Mouse (Mus musculus) layer of hippocampus, adult 6 months (tissue): ENCODE results near the gene Il23a. TPM values are rescaled to one million over a fixed set of nuclear protein-coding genes. Genes with fewer than 3 reads are reported as not detected.

Experiments used
- long read RNA-seq, 2 experiments: library from polyadenylated mRNA; unstranded; transcript quantifications; one replicate each; pipeline ENCODE4 v2.0.0; 2019 to 2020
- polyA plus RNA-seq: library from polyadenylated mRNA; unstranded; fragments of <200 nt; fragmentation: Nextera tagmentation; gene quantifications from 2 replicates; pipeline ENCODE4 v1.2.3, GENCODE M21; 2021

The Il23a gene
- polyA plus RNA-seq, result not detected in 2 replicates
- long read RNA-seq, experiment 1, result 0 reads
- long read RNA-seq, experiment 2, result 0 reads

GRCm38 (mm10) chr10:128298702-128299171 is at the start of gene Il23a:
Gene Il23a (minus strand): TSS chr10:128298752.

GRCm38 (mm10) chr10:128337306-128338181 is 39.0 kb upstream of the Il23a start, which contains the start of gene Cs:
Gene Cs (plus strand): TSS chr10:128337734.

DNA sequence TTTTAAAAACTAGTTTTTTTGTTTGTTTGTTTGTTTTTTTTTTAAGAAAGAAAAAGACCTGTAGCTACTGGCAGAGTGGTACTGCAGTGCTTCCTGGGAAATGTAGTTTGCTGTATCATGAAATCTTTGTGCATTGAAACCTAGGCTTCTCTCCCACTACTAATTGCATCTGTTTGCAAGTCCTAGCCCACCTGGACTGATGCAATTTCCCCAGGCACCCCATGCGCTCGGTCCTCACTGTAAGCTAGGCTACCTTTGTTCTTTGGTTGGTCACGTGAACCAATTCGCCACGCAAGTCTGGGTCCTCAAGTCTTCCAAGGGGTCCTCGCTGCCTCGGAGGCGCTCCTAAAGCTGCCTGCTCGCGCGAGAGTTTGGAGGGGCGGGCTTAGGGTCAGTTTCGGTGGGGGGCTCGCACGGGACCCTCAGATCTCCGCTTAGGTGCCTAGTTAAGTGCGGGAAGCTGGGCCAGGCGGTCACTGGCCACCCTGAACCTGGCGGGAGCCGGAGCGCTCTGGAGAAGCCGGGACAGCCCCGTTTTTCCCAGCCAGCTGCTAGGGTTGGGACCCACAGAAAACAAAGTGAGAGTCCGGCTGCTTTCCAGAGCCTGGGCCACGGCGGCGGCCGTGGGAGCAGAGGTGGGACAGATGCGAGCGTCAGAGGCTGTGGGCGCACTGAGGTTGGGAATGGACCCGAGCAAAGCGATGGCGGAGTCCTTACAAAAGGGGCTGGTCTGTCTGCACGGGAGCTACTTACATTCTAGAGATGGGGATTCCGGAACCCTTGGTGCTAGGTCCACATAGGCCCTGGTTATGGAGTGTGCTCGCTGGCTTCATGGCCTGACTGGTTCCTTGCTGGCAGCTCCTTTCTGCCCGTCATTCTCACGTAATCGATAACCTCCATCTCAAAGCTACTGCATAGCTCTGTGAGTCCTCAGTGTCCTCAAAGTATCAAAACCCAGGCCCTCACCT is 23.9 kb upstream of the Il23a start, which contains the start of gene Cnpy2:
TSS of gene Cnpy2 (plus strand) at position 319 of the 968 bp plus-strand sequence.

GRCm38 (mm10) chr10:128303126-128304021 is 4.8 kb upstream of the Il23a start, which contains the start of gene Pan2:
Gene Pan2 (plus strand): TSS chr10:128303335.

GRCm38 (mm10) chr10:128270287-128270841 is 28.2 kb downstream of the Il23a start, which contains the start of gene Stat2:
Gene Stat2 (plus strand): TSS chr10:128270559.

DNA sequence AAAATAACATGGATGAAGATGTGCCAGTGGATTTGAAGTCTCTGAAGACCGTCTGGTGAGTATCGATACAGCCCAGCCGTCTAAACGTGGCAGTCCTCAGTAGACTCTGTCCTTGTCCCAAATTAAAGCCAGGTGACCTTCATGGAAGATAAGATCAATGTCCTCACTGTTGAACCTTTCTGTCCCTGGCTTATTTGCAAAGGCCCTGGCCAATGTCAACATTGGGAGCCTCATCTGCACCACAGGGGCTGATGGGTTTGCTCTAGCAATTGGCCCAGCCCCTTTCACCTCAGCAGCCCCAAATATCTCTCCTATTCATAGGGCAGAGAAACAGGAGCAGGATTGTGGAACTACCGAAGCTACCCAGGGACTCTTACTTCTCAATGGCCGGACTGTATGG is 30.2 kb downstream of the Il23a start, which contains the start of gene Apof:
TSS of gene Apof (plus strand) at position 301 of the 400 bp plus-strand sequence.

GRCm38 (mm10) chr10:128253677-128254255 is 44.8 kb downstream of the Il23a start, which contains the start of gene Apon:
Gene Apon (plus strand): TSS chr10:128254096.

Other genes with a start within 250 kb of the Il23a start
- gene Ptges3, start 239.8 kb downstream of the Il23a start, polyA plus RNA-seq, result 201 and 217 TPM in 2 replicates
- gene Atp5b, start 215.5 kb downstream of the Il23a start, polyA plus RNA-seq, result 1,647 and 1,721 TPM in 2 replicates
- 4.0 and 4.7 TPM in 2 replicates for gene Baz2a, start 207.2 kb downstream of the Il23a start, polyA plus RNA-seq
- 2.6 and 2.7 TPM in 2 replicates for gene Rbms2, start 118.5 kb downstream of the Il23a start, polyA plus RNA-seq
- 10.9 and 11.5 TPM in 2 replicates for gene Gls2, start 104.3 kb downstream of the Il23a start, polyA plus RNA-seq
- gene Spryd4, start 86.9 kb downstream of the Il23a start, polyA plus RNA-seq, result 10.2 and 11.8 TPM in 2 replicates
- not detected in 2 replicates for gene Mip, start 72.9 kb downstream of the Il23a start, polyA plus RNA-seq
- 2.3 and 4.9 TPM in 2 replicates for gene Timeless, start 66.7 kb downstream of the Il23a start, polyA plus RNA-seq
- gene Apon, start 44.7 kb downstream of the Il23a start, polyA plus RNA-seq, result not detected in 2 replicates
- gene Apof, start 30.1 kb downstream of the Il23a start, polyA plus RNA-seq, result 0.11 TPM in 1 of 2 replicates, not detected in the other
- gene Stat2, start 28.2 kb downstream of the Il23a start, polyA plus RNA-seq, result 4.5 and 5.5 TPM in 2 replicates
- gene Pan2, start 4.6 kb upstream of the Il23a start, polyA plus RNA-seq, result 2.6 and 2.7 TPM in 2 replicates
- gene Cnpy2, start 23.7 kb upstream of the Il23a start, polyA plus RNA-seq, result 155 and 167 TPM in 2 replicates
- gene Cs, start 39.0 kb upstream of the Il23a start, polyA plus RNA-seq, result 210 and 229 TPM in 2 replicates
- gene Coq10a, start 70.2 kb upstream of the Il23a start, polyA plus RNA-seq, result 16.1 and 16.7 TPM in 2 replicates
- 8.8 and 12.6 TPM in 2 replicates for gene Ankrd52, start 78.4 kb upstream of the Il23a start, polyA plus RNA-seq
- gene Slc39a5, start 102.5 kb upstream of the Il23a start, polyA plus RNA-seq, result 0.06 and 0.18 TPM in 2 replicates
- 107 and 127 TPM in 2 replicates for gene Nabp2, start 112.7 kb upstream of the Il23a start, polyA plus RNA-seq
- 66.3 and 69.8 TPM in 2 replicates for gene Rnf41, start 112.9 kb upstream of the Il23a start, polyA plus RNA-seq
- 80.0 and 92.3 TPM in 2 replicates for gene Smarcc2, start 160.5 kb upstream of the Il23a start, polyA plus RNA-seq
- gene Myl6, start 195.4 kb upstream of the Il23a start, polyA plus RNA-seq, result 843 and 993 TPM in 2 replicates
- 2.1 and 3.8 TPM in 2 replicates for gene Myl6b, start 199.9 kb upstream of the Il23a start, polyA plus RNA-seq
- 2.3 and 2.6 TPM in 2 replicates for gene Esyt1, start 227.1 kb upstream of the Il23a start, polyA plus RNA-seq
- gene Zc3h10, start 249.0 kb upstream of the Il23a start, polyA plus RNA-seq, result 5.6 and 5.8 TPM in 2 replicates